Mouse (Mus musculus) CD4-positive naive resting alpha-beta T cell, adult 57 days (primary cell): ENCODE results near the gene Rab37. TPM values are rescaled to one million over a fixed set of nuclear protein-coding genes. Genes with fewer than 3 reads are reported as not detected.

Experiments
- total RNA-seq: library from RNA; stranded (reverse); gene quantifications from one replicate; pipeline ENCODE4 v1.2.4, GENCODE M21; 2023

The Rab37 gene
- 37.7 TPM for total RNA-seq

DNA sequence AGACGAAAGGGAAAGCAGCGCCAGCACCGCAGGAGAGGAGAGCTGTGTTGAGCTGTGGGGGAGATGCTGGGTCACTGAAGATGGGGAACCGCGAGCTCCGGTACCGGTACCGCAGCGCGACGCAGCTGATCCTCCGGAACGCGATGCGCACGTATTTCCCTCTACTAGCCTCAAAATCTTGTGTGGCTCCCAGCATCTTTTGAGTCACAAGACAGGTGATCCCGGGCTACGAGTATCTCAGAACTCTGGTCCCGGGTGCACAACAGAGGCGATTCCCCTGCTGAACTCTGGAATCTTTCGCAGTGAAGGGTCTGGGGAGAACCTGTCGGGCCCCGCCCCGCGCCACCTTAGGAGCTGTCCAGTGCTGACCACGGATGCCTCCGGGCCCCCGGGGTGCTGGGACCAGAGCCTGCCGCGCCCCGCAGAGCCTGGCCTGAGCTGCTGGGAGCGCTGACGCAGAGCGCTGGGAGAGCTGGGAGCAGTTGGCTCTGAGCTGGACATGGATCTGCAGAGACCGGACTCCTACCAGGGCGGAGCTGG is at the start of gene Rab37:
Gene Rab37, plus strand, starts transcription at position 70 of the 540 bp plus-strand sequence.

DNA sequence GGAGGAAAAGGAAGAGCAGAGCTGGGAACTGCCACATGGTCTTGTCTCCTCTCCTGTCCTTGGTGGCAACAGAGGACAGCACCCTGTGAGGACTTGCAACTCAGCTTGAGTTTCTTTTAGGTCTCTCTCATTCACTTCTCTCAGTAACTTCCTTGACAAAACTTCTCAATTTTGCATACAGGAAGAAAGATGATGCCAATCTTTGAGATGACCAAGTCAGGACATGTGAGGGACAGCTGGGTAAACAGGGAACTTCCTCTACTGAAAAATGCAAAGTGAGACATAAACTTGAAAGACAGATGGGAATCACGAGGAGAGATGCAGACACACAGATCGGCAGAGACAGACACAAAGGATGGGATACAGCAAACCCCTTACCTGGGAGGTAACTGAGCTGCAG is 43.0 kb upstream of the Rab37 start, which contains the start of gene Cd300ld3:
Gene Cd300ld3, minus strand, starts transcription at position 151 of the 400 bp plus-strand sequence.

DNA sequence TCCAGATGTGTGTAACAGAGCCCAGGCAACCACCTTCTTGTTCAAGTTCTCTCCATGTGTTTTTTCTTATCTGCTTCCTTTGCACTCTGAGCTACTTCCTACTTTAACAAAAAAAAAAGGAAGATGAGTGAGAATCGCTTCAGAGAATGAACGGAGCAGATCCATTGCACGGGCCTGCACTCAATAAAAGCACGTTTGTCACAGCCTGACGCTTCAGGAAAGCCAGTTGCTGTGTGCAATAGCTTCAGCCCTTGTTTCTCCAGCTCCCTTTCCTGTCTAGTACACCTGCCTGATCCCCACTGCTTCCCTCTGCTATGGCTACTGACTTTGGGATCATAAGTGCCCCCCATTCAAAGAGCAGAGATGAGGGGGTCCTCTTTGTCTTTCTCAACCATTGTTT is 29.2 kb upstream of the Rab37 start, which contains the start of gene Cd300e:
Gene Cd300e, minus strand, starts transcription at position 101 of the 400 bp plus-strand sequence.

DNA sequence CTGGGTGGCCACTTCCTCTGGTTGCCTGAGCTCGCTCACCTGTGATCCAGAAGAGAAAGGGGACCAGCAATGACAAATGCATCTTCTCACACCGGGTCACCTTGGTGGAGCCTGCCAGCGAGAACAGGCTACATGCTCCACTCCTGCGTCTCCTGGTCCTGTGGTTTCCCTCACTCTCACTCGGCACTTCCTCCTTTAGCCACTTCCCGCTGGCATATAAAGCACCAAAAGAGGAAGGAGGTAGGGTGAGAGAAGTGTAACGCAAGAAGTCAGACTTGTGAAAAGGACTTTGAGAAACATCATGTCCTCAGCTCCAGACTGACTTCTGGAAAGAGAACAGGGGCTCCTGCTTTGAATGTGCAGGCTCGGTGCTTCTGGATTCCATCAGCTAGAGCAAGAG is 42.6 kb downstream of the Rab37 start, which contains the start of gene Cd300lf:
Gene Cd300lf, minus strand, starts transcription at position 193 of the 400 bp plus-strand sequence.

DNA sequence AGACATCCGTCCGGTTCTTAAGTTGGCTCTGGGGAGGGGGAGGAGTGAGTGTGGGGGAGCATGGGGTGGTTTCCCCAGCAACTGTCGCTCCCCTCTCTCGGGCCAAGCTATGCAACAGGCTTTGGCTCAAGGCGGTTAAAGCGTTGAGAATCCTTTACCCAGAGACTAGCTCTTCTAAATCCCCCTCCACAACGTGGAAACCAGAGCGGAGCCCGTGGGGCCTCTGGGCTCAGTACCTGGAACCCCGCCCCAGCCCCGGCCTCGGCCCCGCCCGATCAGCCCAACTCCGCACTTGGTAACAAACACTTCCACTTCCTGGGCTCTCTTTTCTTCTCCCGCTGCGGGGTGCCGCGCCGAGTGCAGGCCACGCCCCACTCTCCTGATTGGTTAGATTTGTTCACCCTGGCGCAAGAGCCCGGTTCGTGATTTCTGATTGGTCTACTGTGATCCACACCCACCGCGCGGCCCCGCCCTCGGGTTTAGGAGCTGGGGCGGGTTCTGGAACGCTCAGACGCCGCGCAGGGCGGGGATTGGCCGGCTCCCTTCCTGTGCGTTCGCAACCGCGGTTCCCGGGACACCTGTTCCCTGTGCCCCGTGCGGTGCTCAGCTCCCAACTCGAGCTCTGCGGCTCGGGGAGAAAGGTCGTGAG is 71.7 kb downstream of the Rab37 start, which contains the start of gene Slc9a3r1:
Gene Slc9a3r1, plus strand, starts transcription at position 510 of the 649 bp plus-strand sequence.

DNA sequence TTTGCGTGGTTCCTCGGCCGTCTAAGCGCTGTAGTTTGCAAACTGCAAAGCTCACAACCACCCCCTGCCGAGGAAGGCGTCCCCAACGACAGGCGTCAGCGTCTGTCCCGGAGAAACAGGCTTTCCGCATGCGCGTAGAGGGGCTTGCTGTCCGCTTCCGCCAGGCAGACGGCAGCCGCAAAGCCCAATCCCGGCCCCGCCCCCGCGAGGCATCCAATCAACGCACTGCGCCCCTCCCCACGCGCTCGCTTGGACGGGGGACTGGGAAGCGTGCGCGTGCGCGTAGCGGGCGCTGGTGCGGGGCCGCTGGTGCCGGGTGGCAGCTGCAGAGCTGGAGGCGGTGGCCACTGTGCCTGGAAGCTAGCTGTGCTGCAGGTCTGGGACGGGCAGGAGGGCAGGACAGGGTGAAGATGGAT is 96.0 kb downstream of the Rab37 start, which contains the start of gene Tmem104:
Gene Tmem104, plus strand, starts transcription at position 264 of the 416 bp plus-strand sequence.

DNA sequence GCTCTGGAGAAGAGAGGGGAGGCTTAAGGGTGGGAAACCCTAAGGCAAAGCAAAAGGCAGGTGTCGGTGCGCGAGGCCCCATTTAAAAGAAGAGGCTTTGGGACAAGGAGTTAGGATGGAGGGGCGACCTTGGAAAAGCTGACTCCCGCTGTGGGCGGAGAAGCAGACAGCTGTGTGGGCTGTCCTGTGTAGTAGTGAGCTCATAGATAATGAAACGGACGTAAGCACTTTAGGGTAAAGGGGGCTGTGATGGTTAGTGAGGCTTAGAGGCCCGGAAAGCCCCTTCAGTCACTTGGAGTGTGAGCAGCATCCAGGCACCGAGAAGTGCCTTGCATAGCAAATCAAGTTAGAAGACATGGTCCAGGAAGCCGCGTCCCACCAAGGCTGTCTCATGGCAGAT is 96.5 kb downstream of the Rab37 start, which contains the start of gene Nat9:
Gene Nat9, minus strand, starts transcription at position 167 of the 400 bp plus-strand sequence.

Other genes with a start within 250 kb of the Rab37 start
- 0.92 TPM for gene Gprc5c, start 240.3 kb upstream of the Rab37 start, total RNA-seq
- 2.2 TPM for gene Cd300a, start 201.4 kb upstream of the Rab37 start, total RNA-seq
- 0.30 TPM for gene Cd300lb, start 157.0 kb upstream of the Rab37 start, total RNA-seq
- gene Cd300c, start 122.3 kb upstream of the Rab37 start, total RNA-seq: not detected
- 1.0 TPM for gene Cd300ld, start 101.5 kb upstream of the Rab37 start, total RNA-seq
- 1.3 TPM for gene Cd300c2, start 89.6 kb upstream of the Rab37 start, total RNA-seq
- not detected for gene Cd300ld2, start 75.2 kb upstream of the Rab37 start, total RNA-seq
- not detected for gene Cd300ld4, start 64.4 kb upstream of the Rab37 start, total RNA-seq
- gene Cd300ld5, start 53.7 kb upstream of the Rab37 start, total RNA-seq: 0.83 TPM
- 0.83 TPM for gene Cd300ld3, start 43.0 kb upstream of the Rab37 start, total RNA-seq
- gene Cd300e, start 29.3 kb upstream of the Rab37 start, total RNA-seq: 0.83 TPM
- 0.65 TPM for gene Cd300lf, start 42.6 kb downstream of the Rab37 start, total RNA-seq
- gene Slc9a3r1, start 71.9 kb downstream of the Rab37 start, total RNA-seq: 202 TPM
- 11.1 TPM for gene Tmem104, start 96.1 kb downstream of the Rab37 start, total RNA-seq
- 7.2 TPM for gene Nat9, start 96.4 kb downstream of the Rab37 start, total RNA-seq
- 0.21 TPM for gene Grin2c, start 175.8 kb downstream of the Rab37 start, total RNA-seq
- 22.9 TPM for gene Fdxr, start 185.6 kb downstream of the Rab37 start, total RNA-seq
- 2.3 TPM for gene Fads6, start 206.2 kb downstream of the Rab37 start, total RNA-seq
- gene Otop2, start 215.7 kb downstream of the Rab37 start, total RNA-seq: not detected
- not detected for gene Ush1g, start 230.6 kb downstream of the Rab37 start, total RNA-seq
- not detected for gene Otop3, start 243.3 kb downstream of the Rab37 start, total RNA-seq